Comparison of ENCODE assay signal across 24 mouse cellular contexts in the genomic region with DNA sequence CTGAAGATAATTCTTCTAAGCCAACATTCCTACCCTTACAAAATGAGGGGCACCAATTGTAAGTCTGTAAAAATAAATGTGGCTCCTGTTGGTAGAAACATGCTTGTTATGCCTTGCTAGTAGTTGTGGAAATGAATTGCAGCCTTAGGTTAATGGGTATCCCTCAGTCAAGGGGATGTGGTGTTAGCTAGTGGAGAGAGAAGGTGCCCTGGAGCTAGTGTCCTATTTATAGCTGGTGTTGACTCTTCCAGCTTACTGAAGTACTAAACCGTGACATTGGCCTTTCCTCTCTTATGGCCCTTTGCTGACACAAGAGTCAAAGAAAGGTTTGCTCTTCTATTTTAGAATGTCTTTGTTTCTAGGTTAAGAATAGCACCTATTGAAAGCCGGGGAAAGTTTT. TPM values are rescaled to one million over a fixed set of nuclear protein-coding genes. Genes with fewer than 3 reads are reported as not detected.
DNase-seq lines count a peak whose midpoint lies in the region; ATAC-seq and TF ChIP-seq lines count a peak whose summit lies in the region.
"Had no signal": no experiment of that assay in that cellular context is flagged by ENCODE, and none has a peak within 500 bp of the region (broad histone marks: within the 10 kb centered on the region; RNA-seq: fewer than 3 reads in every experiment).

No protein-coding gene starts in this region.

- intact Hi-C loops in gastrocnemius, adult 2 months (cut with DNase I): no loop called here
- intact Hi-C loops in gastrocnemius, postnatal 14 days (cut with DNase I; ENCODE audit: low total_unique reads): no loop called here

- peak overlapping the region; percentile 65 for H3K27ac ChIP-seq in gastrocnemius, adult 2 months
- H3K27ac ChIP-seq in heart, embryonic 12.5 days (ENCODE audit: poor library complexity, severe bottlenecking): peak overlapping the region; percentile 43
- H3K27ac ChIP-seq in heart, embryonic 16.5 days (ENCODE audit: low read length): peak overlapping the region; percentile 39; the same call in 1 of the 2 replicates
- H3K27ac ChIP-seq: forebrain, embryonic 10.5 days; forebrain, embryonic 13.5 days; hindbrain, embryonic 10.5 days; hindbrain, embryonic 13.5 days; intestine, embryonic 15.5 days; kidney, postnatal 0 days had no signal

- 29% methylated on average over 2 of the region's 2 CpGs for WGBS in heart, embryonic 12.5 days
- WGBS in heart, embryonic 16.5 days: 27% methylated on average over 2 of the region's 2 CpGs

- ATAC-seq in heart, embryonic 12.5 days (ENCODE audit: insufficient number of reproducible peaks, low FRiP score): no peak
- ATAC-seq in heart, embryonic 16.5 days (replicated peaks; ENCODE audit: extremely low read depth, insufficient read depth, low FRiP score): 0 out of 2 replicates have a peak, but pooled peaks have one; percentile 55
- ATAC-seq: forebrain, embryonic 13.5 days; forebrain, embryonic 16.5 days; hindbrain, embryonic 16.5 days; intestine, embryonic 15.5 days had no signal

- no peaks in the 10 kb centered on the region for H3K27me3 ChIP-seq in heart, embryonic 12.5 days (replicated peaks)
- H3K27me3 ChIP-seq in heart, embryonic 16.5 days (ENCODE audit: control insufficient read depth, insufficient read depth, low read length): no peaks in the 10 kb centered on the region
- H3K27me3 ChIP-seq: forebrain, embryonic 13.5 days; hindbrain, embryonic 13.5 days; intestine, embryonic 15.5 days had no signal

- no peak for DNase-seq in gastrocnemius, adult 2 months
- no peak for DNase-seq in gastrocnemius, postnatal 14 days
- no peak for DNase-seq in heart, postnatal 4 days
- DNase-seq in heart, adult 9 months (ENCODE audit: low spot score in 2 of 2): no peak
- DNase-seq in kidney, adult 9 months: peak; percentile 47
- no peak for DNase-seq in kidney, postnatal 36 days
- DNase-seq: adrenal gland, postnatal 10 days; adrenal gland, postnatal 36 days; cerebellum, adult 18-20 months; cerebellum, adult 9-10 months; cerebellum, postnatal 14 days; gastrocnemius, postnatal 36 days; heart, postnatal 14 days; kidney, adult 11 months had no signal

- H3K4me1 ChIP-seq in heart, embryonic 12.5 days (replicated peaks): no peaks in the 10 kb centered on the region
- no peaks in the 10 kb centered on the region; the same call in 1 of the 2 replicates for H3K4me1 ChIP-seq in heart, embryonic 16.5 days (ENCODE audit: control insufficient read depth, insufficient read depth, low read length)
- H3K4me1 ChIP-seq: intestine, embryonic 15.5 days had no signal

- TF ChIP-seq CTCF in gastrocnemius, adult 2 months (IDR thresholded peaks at IDR 0.05): no peak

- H3K9ac ChIP-seq in heart, embryonic 12.5 days: no peak overlapping the region
- no peak overlapping the region for H3K9ac ChIP-seq in heart, embryonic 16.5 days (ENCODE audit: low read length)
- H3K9ac ChIP-seq: forebrain, embryonic 13.5 days; hindbrain, embryonic 13.5 days; intestine, embryonic 15.5 days had no signal

- no peak overlapping the region for H3K4me3 ChIP-seq in gastrocnemius, adult 2 months
- H3K4me3 ChIP-seq in heart, embryonic 12.5 days: no peak overlapping the region
- H3K4me3 ChIP-seq in heart, embryonic 16.5 days (ENCODE audit: low read length): no peak overlapping the region
- H3K4me3 ChIP-seq: forebrain, embryonic 10.5 days; forebrain, embryonic 13.5 days; hindbrain, embryonic 10.5 days; hindbrain, embryonic 13.5 days; intestine, embryonic 15.5 days had no signal

- H3K4me2 ChIP-seq in heart, embryonic 12.5 days: no peak overlapping the region
- H3K4me2 ChIP-seq in heart, embryonic 16.5 days (ENCODE audit: low read depth, low read length): no peak overlapping the region
- H3K4me2 ChIP-seq: forebrain, embryonic 13.5 days; hindbrain, embryonic 13.5 days; intestine, embryonic 15.5 days had no signal

- no peaks in the 10 kb centered on the region for H3K36me3 ChIP-seq in heart, embryonic 12.5 days
- no peaks in the 10 kb centered on the region for H3K36me3 ChIP-seq in heart, embryonic 16.5 days (ENCODE audit: control insufficient read depth, insufficient read depth)
- H3K36me3 ChIP-seq: forebrain, embryonic 10.5 days; hindbrain, embryonic 10.5 days; hindbrain, embryonic 13.5 days; intestine, embryonic 15.5 days had no signal

- no peaks in the 10 kb centered on the region for H3K9me3 ChIP-seq in heart, embryonic 12.5 days (replicated peaks)
- H3K9me3 ChIP-seq in heart, embryonic 16.5 days (replicated peaks; ENCODE audit: control insufficient read depth, low read length): no peaks in the 10 kb centered on the region
- H3K9me3 ChIP-seq: forebrain, embryonic 10.5 days; forebrain, embryonic 13.5 days; hindbrain, embryonic 10.5 days; hindbrain, embryonic 13.5 days; intestine, embryonic 15.5 days had no signal

RNA-seq across cellular contexts. Expression of a gene that starts 29.9 kb away (rescaled TPM):
- 10 to 100 TPM; 66.2 to 83.3 TPM for total RNA-seq in gastrocnemius, adult 2 months (2021)
- total RNA-seq in gastrocnemius, postnatal 14 days (2021): 10 to 100 TPM; 40.2 to 52.2 TPM
- 17.3 and 17.9 TPM in 2 replicates for polyA plus RNA-seq in heart, embryonic 12.5 days (2016; fragmentation: Nextera tagmentation; extraction: Ambion mirVana)
- 10 to 100 TPM; 41.2 to 42.6 TPM for total RNA-seq in heart, postnatal 4 days (2021)
- polyA plus RNA-seq in heart, embryonic 16.5 days (2015; fragmentation: Nextera tagmentation; extraction: Ambion mirVana): 22.4 and 24.0 TPM in 2 replicates
